Comparison of ENCODE assay signal across 16 mouse cellular contexts in the genomic region with DNA sequence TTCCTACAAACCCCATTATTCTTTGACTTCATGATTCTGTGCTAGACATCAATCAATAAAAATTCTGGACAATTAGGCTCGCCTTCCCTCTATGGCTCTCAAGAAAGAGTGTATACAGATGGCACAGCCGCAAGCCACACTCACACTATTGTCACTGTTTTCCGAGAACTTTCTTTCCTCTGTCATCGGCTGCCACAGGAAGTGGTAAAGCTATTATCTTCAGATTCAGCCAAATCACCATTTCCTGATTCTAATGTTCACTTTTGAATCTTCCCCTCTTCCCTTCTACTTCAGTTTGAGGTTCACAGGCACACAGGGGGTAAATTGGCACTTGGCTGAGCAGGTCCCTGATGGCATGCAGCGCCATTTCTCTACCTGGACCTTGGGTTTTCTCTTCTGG. TPM values are rescaled to one million over a fixed set of nuclear protein-coding genes. Genes with fewer than 3 reads are reported as not detected.
DNase-seq lines count a peak whose midpoint lies in the region; ATAC-seq lines count a peak whose summit lies in the region.
"Had no signal": no experiment of that assay in that cellular context is flagged by ENCODE, and none has a peak within 500 bp of the region (broad histone marks: within the 10 kb centered on the region; RNA-seq: fewer than 3 reads in every experiment).

No protein-coding gene starts in this region.

- no peak for DNase-seq in midbrain, embryonic 10.5 days (ENCODE audit: low spot score)
- DNase-seq in MEL-GATA-1-ER (ENCODE audit: extremely low read depth, low read depth): peak; percentile 20
- no peak for DNase-seq in midbrain, embryonic 14.5 days
- peak; percentile 48 to 58 for DNase-seq in thymus, postnatal 36 days
- DNase-seq in lung, adult 18-20 months: no peak
- no peak for DNase-seq in layer of hippocampus, postnatal 36 days
- DNase-seq in retina, postnatal 1 day: no peak
- DNase-seq: cerebellum, postnatal 10 days; left cerebral cortex, postnatal 4 days; liver, embryonic 13.5 days; lung, postnatal 14 days; spleen, adult 18-20 months had no signal

- H3K9me3 ChIP-seq in midbrain, embryonic 13.5 days: no peaks in the 10 kb centered on the region
- no peaks in the 10 kb centered on the region for H3K9me3 ChIP-seq in midbrain, embryonic 10.5 days (replicated peaks)
- H3K9me3 ChIP-seq in midbrain, embryonic 14.5 days (ENCODE audit: control insufficient read depth, low read length): no peaks in the 10 kb centered on the region
- H3K9me3 ChIP-seq: embryonic facial prominence, embryonic 13.5 days; forebrain, embryonic 13.5 days; liver, embryonic 13.5 days had no signal

- H3K4me1 ChIP-seq in midbrain, embryonic 13.5 days (replicated peaks): peaks cover 37% of the 10 kb centered on the region
- peaks cover 26% of the 10 kb centered on the region for H3K4me1 ChIP-seq in midbrain, embryonic 10.5 days
- peaks cover 28% of the 10 kb centered on the region for H3K4me1 ChIP-seq in midbrain, embryonic 14.5 days (ENCODE audit: control insufficient read depth, insufficient read depth, low read length)
- H3K4me1 ChIP-seq: embryonic facial prominence, embryonic 13.5 days; liver, embryonic 13.5 days had no signal

- H3K9ac ChIP-seq in midbrain, embryonic 13.5 days (replicated peaks): no peak overlapping the region
- no peak overlapping the region for H3K9ac ChIP-seq in midbrain, embryonic 14.5 days (replicated peaks; ENCODE audit: low read length)
- H3K9ac ChIP-seq: embryonic facial prominence, embryonic 13.5 days; forebrain, embryonic 13.5 days; liver, embryonic 13.5 days had no signal

- H3K27ac ChIP-seq in midbrain, embryonic 13.5 days: peak overlapping the region; percentile 84
- H3K27ac ChIP-seq in midbrain, embryonic 10.5 days (replicated peaks): no peak overlapping the region
- H3K27ac ChIP-seq in midbrain, embryonic 14.5 days (replicated peaks; ENCODE audit: low read depth, low read length): peak overlapping the region; percentile 86; the same call in 1 of the 2 replicates
- H3K27ac ChIP-seq: embryonic facial prominence, embryonic 13.5 days; liver, embryonic 13.5 days had no signal

- WGBS in midbrain, embryonic 13.5 days: 83% methylated on average over 5 of the region's 5 CpGs
- WGBS in midbrain, embryonic 10.5 days: 95% methylated on average over 5 of the region's 5 CpGs
- WGBS in midbrain, embryonic 14.5 days: 90% methylated on average over 5 of the region's 5 CpGs

- no peak for ATAC-seq in midbrain, embryonic 13.5 days
- ATAC-seq in midbrain, embryonic 14.5 days (ENCODE audit: low FRiP score, low TSS enrichment): no peak
- ATAC-seq: forebrain, embryonic 13.5 days had no signal

- no peaks in the 10 kb centered on the region for H3K36me3 ChIP-seq in midbrain, embryonic 13.5 days
- H3K36me3 ChIP-seq in midbrain, embryonic 10.5 days: no peaks in the 10 kb centered on the region
- H3K36me3 ChIP-seq in midbrain, embryonic 14.5 days (ENCODE audit: control insufficient read depth, insufficient read depth, low read length): no peaks in the 10 kb centered on the region
- H3K36me3 ChIP-seq: embryonic facial prominence, embryonic 13.5 days; liver, embryonic 13.5 days had no signal

- no peak overlapping the region for H3K4me3 ChIP-seq in midbrain, embryonic 13.5 days (replicated peaks)
- H3K4me3 ChIP-seq in midbrain, embryonic 10.5 days: no peak overlapping the region
- no peak overlapping the region for H3K4me3 ChIP-seq in midbrain, embryonic 14.5 days (replicated peaks; ENCODE audit: low read depth, low read length)
- H3K4me3 ChIP-seq: embryonic facial prominence, embryonic 13.5 days; forebrain, embryonic 13.5 days; liver, embryonic 13.5 days had no signal

- H3K27me3 ChIP-seq in midbrain, embryonic 13.5 days: 0 out of 2 replicates have a peak, but pooled peaks cover 2% of the 10 kb centered on the region
- peaks cover 6% of the 10 kb centered on the region; the same call in 1 of the 2 replicates for H3K27me3 ChIP-seq in midbrain, embryonic 10.5 days (ENCODE audit: low read depth, poor library complexity, severe bottlenecking)
- H3K27me3 ChIP-seq in midbrain, embryonic 14.5 days (ENCODE audit: control insufficient read depth, insufficient read depth, low read length): no peaks in the 10 kb centered on the region
- H3K27me3 ChIP-seq: forebrain, embryonic 13.5 days had no signal

- no peak overlapping the region for H3K4me2 ChIP-seq in midbrain, embryonic 13.5 days (replicated peaks)
- H3K4me2 ChIP-seq in midbrain, embryonic 14.5 days (ENCODE audit: low read length): no peak overlapping the region
- H3K4me2 ChIP-seq: embryonic facial prominence, embryonic 13.5 days; forebrain, embryonic 13.5 days; heart, embryonic 11.5 days; liver, embryonic 13.5 days had no signal

RNA-seq across cellular contexts. Expression of a gene that starts 9.3 kb away (rescaled TPM):
- polyA plus RNA-seq in midbrain, embryonic 13.5 days (2015; fragmentation: Nextera tagmentation; extraction: Ambion mirVana): 3.4 and 4.0 TPM in 2 replicates
- polyA plus RNA-seq in midbrain, embryonic 10.5 days (2016; fragmentation: Nextera tagmentation; extraction: Ambion mirVana): 1.4 and 1.8 TPM in 2 replicates
- polyA plus RNA-seq in midbrain, embryonic 14.5 days (2014; fragmentation: Nextera tagmentation; extraction: Ambion mirVana): 2.9 and 3.9 TPM in 2 replicates
- total RNA-seq in layer of hippocampus, postnatal 36 days (2021): 1 to 10 TPM in 1 of 2 experiments, under 1 TPM in 1; 0.60 to 1.0 TPM

Comparison
In these comparisons a context has a peak if more than half of its experiments do, and no peak if none do; other contexts are left out.
1. DNase-seq: peak in MEL-GATA-1-ER (single experiment) and thymus, postnatal 36 days (2 of 2); none in midbrain, embryonic 10.5 days (single experiment), midbrain, embryonic 14.5 days (single experiment), lung, adult 18-20 months (0 of 2), layer of hippocampus, postnatal 36 days (0 of 2) and retina, postnatal 1 day (single experiment).